Comparison of ENCODE assay signal across 8 mouse cellular contexts in genomic region chr13:45965594-45966432, GRCm38 (mm10). TPM values are rescaled to one million over a fixed set of nuclear protein-coding genes. Genes with fewer than 3 reads are reported as not detected.
A peak's percentile ranks its signal among the peaks of the same experiment; 100 is the strongest.
DNase-seq lines count a peak whose midpoint lies in the region; ATAC-seq and TF ChIP-seq lines count a peak whose summit lies in the region.

No protein-coding gene starts in this region.

- no peak for TF ChIP-seq POLR2A in bone marrow, adult 2 months (IDR thresholded peaks at IDR 0.05; ENCODE audit: borderline replicate concordance, control insufficient read depth, low read depth, low read length)
- no peak for TF ChIP-seq POLR2A in olfactory bulb, adult 2 months (IDR thresholded peaks at IDR 0.05; ENCODE audit: insufficient read depth, low read depth, low read length)

- peak overlapping the region; percentile 58 for H3K9ac ChIP-seq in forebrain, embryonic 11.5 days (ENCODE audit: low read length)
- peak overlapping the region; percentile 82 for H3K9ac ChIP-seq in intestine, embryonic 14.5 days (ENCODE audit: low read length)
- peak overlapping the region; percentile 53 for H3K9ac ChIP-seq in lung, embryonic 15.5 days

- peak overlapping the region; percentile 93 for H3K4me3 ChIP-seq in bone marrow, adult 2 months (replicated peaks; ENCODE audit: control insufficient read depth, low read depth, low read length)
- H3K4me3 ChIP-seq in forebrain, embryonic 11.5 days (ENCODE audit: low read depth, low read length), result peak overlapping the region; percentile 82
- H3K4me3 ChIP-seq in intestine, embryonic 14.5 days (ENCODE audit: low read depth, low read length), result peak overlapping the region; percentile 69
- peak overlapping the region; percentile 96 for H3K4me3 ChIP-seq in lung, embryonic 15.5 days
- H3K4me3 ChIP-seq in olfactory bulb, adult 2 months (ENCODE audit: insufficient read depth, low read depth, low read length), result peak overlapping the region; percentile 79

- H3K27ac ChIP-seq in bone marrow, adult 2 months (ENCODE audit: control insufficient read depth, insufficient read depth, low read depth, low read length, poor library complexity), result peak overlapping the region; percentile 70; the same call in 1 of the 2 replicates
- H3K27ac ChIP-seq in forebrain, embryonic 11.5 days (ENCODE audit: low read depth, low read length), result no peak overlapping the region; the same call in 1 of the 2 replicates
- H3K27ac ChIP-seq in intestine, embryonic 14.5 days (ENCODE audit: low read depth), result peak overlapping the region; percentile 91
- peak overlapping the region; percentile 97 for H3K27ac ChIP-seq in lung, embryonic 15.5 days
- peak overlapping the region; percentile 4; the same call in 1 of the 2 replicates for H3K27ac ChIP-seq in olfactory bulb, adult 2 months (ENCODE audit: insufficient read depth, low read depth, low read length)

- TF ChIP-seq CTCF in bone marrow, adult 2 months (IDR thresholded peaks at IDR 0.05; ENCODE audit: control insufficient read depth, insufficient read depth, low read length), result no peak
- TF ChIP-seq CTCF in olfactory bulb, adult 2 months (IDR thresholded peaks at IDR 0.05; ENCODE audit: insufficient read depth, low read depth, low read length), result no peak

- H3K36me3 ChIP-seq in forebrain, embryonic 11.5 days (ENCODE audit: control insufficient read depth, insufficient read depth, low read length), result no peaks in the 10 kb centered on the region
- no peaks in the 10 kb centered on the region for H3K36me3 ChIP-seq in intestine, embryonic 14.5 days (ENCODE audit: control insufficient read depth, insufficient read depth, low read length)
- no peaks in the 10 kb centered on the region for H3K36me3 ChIP-seq in lung, embryonic 15.5 days

- peak; percentile 39 to 49 for DNase-seq in lung, adult 18-20 months
- DNase-seq in lung, postnatal 14 days, result no peak
- DNase-seq in forebrain, embryonic 11.5 days (ENCODE audit: low spot score), result peak; percentile 57
- peak; percentile 69 for DNase-seq in intestine, embryonic 14.5 days (ENCODE audit: low spot score)

- no peaks in the 10 kb centered on the region for H3K9me3 ChIP-seq in forebrain, embryonic 11.5 days (ENCODE audit: control insufficient read depth, low read length)
- H3K9me3 ChIP-seq in intestine, embryonic 14.5 days (ENCODE audit: control insufficient read depth, low read length), result no peaks in the 10 kb centered on the region
- H3K9me3 ChIP-seq in lung, embryonic 15.5 days, result no peaks in the 10 kb centered on the region

- ATAC-seq in forebrain, embryonic 11.5 days (replicated peaks; ENCODE audit: low FRiP score), result no peak
- ATAC-seq in intestine, embryonic 14.5 days (replicated peaks; ENCODE audit: low FRiP score, low TSS enrichment, low read depth), result peak; percentile 9
- peak; percentile 16; the same call in 1 of the 2 replicates for ATAC-seq in lung, embryonic 15.5 days (ENCODE audit: borderline replicate concordance, extremely low read depth, low FRiP score, low TSS enrichment)
- ATAC-seq in monocyte, adult 5-6 weeks (replicated peaks; ENCODE audit: insufficient number of reproducible peaks, low FRiP score, low TSS enrichment, poor library complexity, severe bottlenecking), result no peak

- H3K4me2 ChIP-seq in forebrain, embryonic 11.5 days (ENCODE audit: low read depth, low read length, severe bottlenecking), result peak overlapping the region; percentile 85
- peak overlapping the region; percentile 86 for H3K4me2 ChIP-seq in intestine, embryonic 14.5 days (ENCODE audit: low read length)
- H3K4me2 ChIP-seq in lung, embryonic 15.5 days, result peak overlapping the region; percentile 94

- under 1% methylated on average over 41 of the region's 41 CpGs for WGBS in bone marrow, adult 2 months
- under 1% methylated on average over 41 of the region's 41 CpGs for WGBS in forebrain, embryonic 11.5 days
- under 1% methylated on average over 41 of the region's 41 CpGs for WGBS in intestine, embryonic 14.5 days
- WGBS in lung, embryonic 15.5 days, result under 1% methylated on average over 41 of the region's 41 CpGs
- under 1% methylated on average over 41 of the region's 41 CpGs for WGBS in olfactory bulb, adult 2 months

- H3K27me3 ChIP-seq in forebrain, embryonic 11.5 days (ENCODE audit: control insufficient read depth, insufficient read depth, low read length), result peaks cover 3% of the 10 kb centered on the region; the same call in 1 of the 2 replicates
- 0 out of 2 replicates have a peak, but pooled peaks cover 4% of the 10 kb centered on the region for H3K27me3 ChIP-seq in intestine, embryonic 14.5 days (replicated peaks; ENCODE audit: control insufficient read depth, insufficient read depth, low read length)
- no peaks in the 10 kb centered on the region for H3K27me3 ChIP-seq in lung, embryonic 15.5 days

- H3K4me1 ChIP-seq in bone marrow, adult 2 months (ENCODE audit: control insufficient read depth, insufficient read depth, low read length), result peaks cover 2% of the 10 kb centered on the region
- peaks cover 22% of the 10 kb centered on the region for H3K4me1 ChIP-seq in forebrain, embryonic 11.5 days (replicated peaks; ENCODE audit: control insufficient read depth, insufficient read depth, low read length)
- H3K4me1 ChIP-seq in intestine, embryonic 14.5 days (replicated peaks; ENCODE audit: control insufficient read depth, insufficient read depth, low read length), result peaks cover 23% of the 10 kb centered on the region
- peaks cover 32% of the 10 kb centered on the region for H3K4me1 ChIP-seq in lung, embryonic 15.5 days
- peaks cover 7% of the 10 kb centered on the region; the same call in 1 of the 2 replicates for H3K4me1 ChIP-seq in olfactory bulb, adult 2 months (ENCODE audit: control insufficient read depth, insufficient read depth, low read length)

RNA-seq across cellular contexts. Expression of gene Atxn1, which starts 1.0 kb away (rescaled TPM):
- 3.2 and 5.8 TPM in 2 replicates for polyA plus RNA-seq in bone marrow, adult 2 months (2011; ENCODE audit: insufficient read depth, insufficient read length, low replicate concordance, missing spikeins)
- 2.2 and 3.3 TPM in 2 replicates for polyA plus RNA-seq in forebrain, embryonic 11.5 days (2014; fragmentation: Nextera tagmentation; extraction: Ambion mirVana)
- 4.8 and 5.4 TPM in 2 replicates for polyA plus RNA-seq in intestine, embryonic 14.5 days (2014; fragmentation: Nextera tagmentation; extraction: Ambion mirVana)
- polyA plus RNA-seq in lung, embryonic 15.5 days (2015; fragmentation: Nextera tagmentation; extraction: Ambion mirVana), result 7.4 and 8.5 TPM in 2 replicates
- 71.9 TPM in 1 of 2 replicates, not detected in the other for polyA plus RNA-seq in olfactory bulb, adult 2 months (2012; ENCODE audit: insufficient read depth, insufficient read length, low replicate concordance, missing spikeins)
- 8.2 to 29.2 TPM (median 18.5 TPM) in 3 replicates for total RNA-seq in monocyte, adult 5-6 weeks (2017)

Comparison
In these comparisons a context has a peak if more than half of its experiments do, and no peak if none do; other contexts are left out.
1. ATAC-seq: peak in intestine, embryonic 14.5 days (single experiment) and lung, embryonic 15.5 days (single experiment); none in forebrain, embryonic 11.5 days (single experiment) and monocyte, adult 5-6 weeks (single experiment).
2. Peak in every context shown above with its lines, with median percentiles within 50 percentile points of each other: H3K4me3 ChIP-seq, H3K4me2 ChIP-seq and H3K9ac ChIP-seq.